Mouse (Mus musculus): Measurements from ENCODE around the gene Ip6k1. TPM values are rescaled to one million over a fixed set of nuclear protein-coding genes. Genes with fewer than 3 reads are reported as not detected.

The Ip6k1 gene
- polyA plus RNA-seq, 1 experiment from 2014 or later, result 52.0 TPM

DNA sequence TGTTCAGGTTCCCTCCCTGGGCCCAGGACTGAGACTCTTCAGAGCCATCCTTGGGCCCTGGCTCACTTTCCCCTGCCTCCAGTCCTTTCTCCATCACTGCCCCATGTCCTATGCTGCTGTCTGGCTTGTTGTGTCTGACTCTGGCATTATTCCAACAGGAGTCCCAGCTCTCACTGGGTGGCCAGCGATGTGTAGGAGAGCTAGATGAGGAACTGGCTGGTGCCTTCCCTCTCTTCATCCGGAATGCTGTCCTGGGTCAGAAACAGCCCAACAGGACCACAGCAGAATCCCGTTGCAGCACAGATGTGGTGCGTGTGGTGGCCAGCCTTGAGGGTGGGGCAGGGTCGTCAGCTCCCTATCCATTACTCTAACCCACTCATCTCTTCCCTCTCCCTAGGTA is 32.0 kb upstream of the Ip6k1 start:
- Histone ChIP-seq H3K9me3 (ENCODE audit: low read length) (no peaks in the 10 kb centered on the region), H3K4me2 (replicated peaks; ENCODE audit: low read depth, low read length) (no peak overlapping the region), H3K4me3 (ENCODE audit: low read depth, low read length) (no peak overlapping the region), H3K27me3 (replicated peaks; ENCODE audit: insufficient read depth, low read length) (no peaks in the 10 kb centered on the region), H3K9ac (replicated peaks; ENCODE audit: low read depth) (no peak overlapping the region), H3K4me1 (ENCODE audit: insufficient read depth, low read depth, low read length) (peaks cover 5% of the 10 kb centered on the region; the same call in 1 of the 2 replicates), H3K27ac (ENCODE audit: low read length) (no peak overlapping the region), H3K36me3 (ENCODE audit: insufficient read depth, low read length) (no peaks in the 10 kb centered on the region)
- 72% methylated on average over 5 of the region's 5 CpGs for WGBS
- TF ChIP-seq EP300 (IDR thresholded peaks at IDR 0.05) (no peak), CTCF (IDR thresholded peaks at IDR 0.05) (no peak)
- DNase-seq (ENCODE audit: low spot score), result no peak
- ATAC-seq, result no peak

DNA sequence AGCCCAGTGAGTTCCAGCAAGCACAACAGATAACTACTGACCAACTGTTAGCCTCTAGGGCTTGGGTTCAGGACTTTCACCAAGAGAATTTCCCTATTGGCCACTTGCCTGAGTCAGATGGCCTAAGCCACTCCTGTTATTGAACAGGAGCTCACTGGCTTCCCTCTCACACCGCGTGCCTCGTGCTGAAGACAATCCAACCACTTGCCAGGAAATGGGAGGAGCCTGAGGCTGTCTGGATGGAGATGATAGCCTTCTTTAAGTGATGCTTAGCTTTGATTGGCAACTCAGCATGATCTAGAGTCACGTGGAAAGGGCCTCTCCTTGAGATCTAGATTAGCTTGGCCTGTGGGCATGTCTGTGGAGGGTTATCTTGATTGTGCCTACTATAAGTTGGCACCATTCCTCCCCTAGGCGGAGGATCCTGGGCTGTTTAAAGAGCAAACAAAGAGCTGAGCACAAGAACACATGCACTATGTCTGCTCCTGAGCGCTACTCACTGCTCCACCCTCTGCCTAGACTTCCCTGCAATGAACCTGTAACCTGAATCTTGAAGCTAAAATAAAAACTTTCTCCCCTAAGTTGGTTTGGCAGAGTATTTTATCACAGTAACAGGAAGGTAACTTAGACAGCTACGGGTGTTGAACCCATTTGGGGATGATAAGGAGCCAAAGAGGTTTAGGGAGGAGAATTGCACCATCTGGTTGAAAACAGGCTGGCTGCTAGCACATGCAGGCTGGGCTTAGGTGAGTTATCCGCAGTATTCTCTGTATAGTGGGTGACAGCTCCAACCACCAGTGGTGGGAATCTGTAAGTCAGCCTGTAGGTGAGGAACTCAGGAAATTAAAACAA is 30.4 kb upstream of the Ip6k1 start:
- Histone ChIP-seq H3K27me3 (replicated peaks; ENCODE audit: insufficient read depth, low read length) (no peaks in the 10 kb centered on the region), H3K36me3 (ENCODE audit: insufficient read depth, low read length) (no peaks in the 10 kb centered on the region), H3K4me1 (ENCODE audit: insufficient read depth, low read depth, low read length) (peaks cover 11% of the 10 kb centered on the region; the same call in 1 of the 2 replicates), H3K9me3 (ENCODE audit: low read length) (no peaks in the 10 kb centered on the region), H3K27ac (ENCODE audit: low read length) (no peak overlapping the region), H3K4me2 (replicated peaks; ENCODE audit: low read depth, low read length) (no peak overlapping the region), H3K9ac (replicated peaks; ENCODE audit: low read depth) (no peak overlapping the region), H3K4me3 (ENCODE audit: low read depth, low read length) (no peak overlapping the region)
- no peak for TF ChIP-seq CTCF (IDR thresholded peaks at IDR 0.05)
- no peak for TF ChIP-seq EP300 (IDR thresholded peaks at IDR 0.05)
- ATAC-seq (peak; percentile 60), DNase-seq (ENCODE audit: low spot score) (peak; percentile 43)
- 46% methylated on average over 8 of the region's 8 CpGs for WGBS

DNA sequence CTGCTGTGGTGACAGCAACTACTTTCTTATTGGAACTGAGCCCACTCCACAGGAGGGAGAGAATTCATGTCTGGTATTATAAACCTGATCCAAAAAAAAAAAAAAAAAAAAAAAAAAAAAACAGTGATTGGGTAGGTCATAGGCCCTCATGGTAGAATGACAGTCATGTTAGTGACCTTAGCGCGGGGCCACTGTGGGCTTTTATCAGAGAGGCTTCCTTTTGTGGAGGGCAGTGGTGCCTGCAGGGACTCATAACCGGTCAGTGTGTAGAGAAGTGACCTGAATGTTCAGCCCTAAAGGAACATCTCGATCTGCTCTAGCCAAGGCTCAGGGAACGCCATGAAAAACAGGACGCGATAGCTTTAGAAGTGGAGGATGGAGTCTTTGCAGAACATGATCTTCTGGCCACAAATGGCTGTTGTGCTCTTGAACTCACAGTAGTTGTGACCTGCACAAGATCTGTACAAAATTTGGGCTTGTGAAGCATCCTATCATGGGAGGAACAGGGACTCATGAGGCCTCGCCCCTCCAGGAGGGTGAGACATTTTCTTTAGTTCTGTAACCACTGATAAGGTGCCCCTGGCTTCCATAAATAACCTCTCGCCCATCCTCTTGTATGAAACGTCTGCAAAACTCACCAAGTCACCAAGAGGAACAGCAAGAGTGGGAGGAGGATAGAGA is 27.7 kb upstream of the Ip6k1 start:
- H3K36me3 ChIP-seq (ENCODE audit: insufficient read depth, low read length), result 0 out of 2 replicates have a peak, but pooled peaks cover 7% of the 10 kb centered on the region
- H3K4me3 ChIP-seq (ENCODE audit: low read depth, low read length), result no peak overlapping the region
- 72% methylated on average over 10 of the region's 10 CpGs for WGBS
- DNase-seq (ENCODE audit: low spot score) (no peak), ATAC-seq (no peak)
- peak overlapping the region; percentile 78 for H3K27ac ChIP-seq (ENCODE audit: low read length)
- peak overlapping the region; percentile 60; the same call in 1 of the 2 replicates for H3K4me2 ChIP-seq (replicated peaks; ENCODE audit: low read depth, low read length)
- no peaks in the 10 kb centered on the region for H3K9me3 ChIP-seq (ENCODE audit: low read length)
- no peak for TF ChIP-seq CTCF (IDR thresholded peaks at IDR 0.05)
- H3K4me1 ChIP-seq (ENCODE audit: insufficient read depth, low read depth, low read length), result peaks cover 11% of the 10 kb centered on the region; the same call in 1 of the 2 replicates
- no peaks in the 10 kb centered on the region for H3K27me3 ChIP-seq (replicated peaks; ENCODE audit: insufficient read depth, low read length)
- no peak overlapping the region for H3K9ac ChIP-seq (replicated peaks; ENCODE audit: low read depth)

DNA sequence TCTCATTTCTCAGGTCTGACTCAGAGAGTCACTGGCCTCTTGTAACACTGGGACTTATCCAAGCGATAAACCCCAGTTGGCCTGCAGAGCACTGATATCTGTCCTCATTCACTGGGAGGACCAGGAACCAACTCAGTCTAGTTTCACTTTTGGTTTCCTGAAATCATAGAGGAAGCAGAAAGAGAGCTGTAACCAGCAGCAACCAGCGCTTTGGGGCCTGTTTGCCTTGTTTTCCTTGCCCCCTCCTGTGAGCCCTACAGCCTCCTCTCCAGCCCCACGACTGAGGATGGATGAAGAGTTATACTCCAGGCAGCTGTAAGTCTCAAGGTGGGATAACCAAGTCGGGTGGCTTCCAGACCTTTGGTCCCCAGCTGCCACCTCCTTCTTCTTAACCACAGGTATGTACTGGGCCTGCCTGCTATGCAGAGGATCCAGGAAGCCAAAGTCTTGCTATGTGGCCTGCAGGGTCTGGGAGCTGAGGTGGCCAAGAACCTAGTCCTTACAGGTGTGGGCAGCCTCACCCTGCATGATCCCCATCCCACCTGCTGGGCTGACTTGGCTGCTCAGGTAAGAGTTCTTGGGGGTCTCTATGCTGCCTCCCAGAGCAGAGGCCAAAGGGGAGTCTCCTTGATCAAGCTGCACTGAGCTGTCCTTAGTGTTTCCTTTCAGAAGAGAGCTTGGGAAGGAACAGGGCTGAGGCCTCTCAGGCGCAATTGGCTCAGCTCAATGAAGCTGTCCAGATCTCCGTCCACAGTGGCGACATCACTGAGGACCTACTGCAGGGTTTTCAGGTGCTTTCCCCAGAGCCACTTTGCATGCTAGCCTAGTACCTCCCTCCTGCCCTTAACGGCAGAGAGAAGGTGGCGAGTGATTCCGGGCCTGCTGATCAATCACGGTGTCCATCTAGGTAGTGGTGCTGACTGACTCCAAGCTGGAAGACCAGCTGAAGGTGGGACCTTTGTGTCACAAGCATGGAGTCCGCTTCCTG is 26.6 kb upstream of the Ip6k1 start, which contains the start of gene Uba7:
Gene Uba7 (plus strand): TSS at position 107 of the 988 bp plus-strand sequence.
- 57% methylated on average over 12 of the region's 12 CpGs for WGBS
- H3K27ac ChIP-seq (ENCODE audit: low read length), result peak within 1 kb of the TSS; percentile 78
- H3K4me3 ChIP-seq (ENCODE audit: low read depth, low read length), result peak within 1 kb of the TSS; percentile 14
- H3K4me1 ChIP-seq (ENCODE audit: insufficient read depth, low read depth, low read length), result peaks cover 11% of the 10 kb centered on the region; the same call in 1 of the 2 replicates
- 0 out of 2 replicates have a peak, but pooled peaks cover 12% of the 10 kb centered on the region for H3K36me3 ChIP-seq (ENCODE audit: insufficient read depth, low read length)
- ATAC-seq (peak; percentile 73), DNase-seq (ENCODE audit: low spot score) (peak; percentile 84)
- peak within 1 kb of the TSS; percentile 36 for H3K9ac ChIP-seq (replicated peaks; ENCODE audit: low read depth)
- H3K27me3 ChIP-seq (replicated peaks; ENCODE audit: insufficient read depth, low read length), result no peaks in the 10 kb centered on the region
- no peak for TF ChIP-seq CTCF (IDR thresholded peaks at IDR 0.05)
- no peak for TF ChIP-seq EP300 (IDR thresholded peaks at IDR 0.05)
- no peaks in the 10 kb centered on the region for H3K9me3 ChIP-seq (ENCODE audit: low read length)
- H3K4me2 ChIP-seq (replicated peaks; ENCODE audit: low read depth, low read length), result peak within 1 kb of the TSS; percentile 60

DNA sequence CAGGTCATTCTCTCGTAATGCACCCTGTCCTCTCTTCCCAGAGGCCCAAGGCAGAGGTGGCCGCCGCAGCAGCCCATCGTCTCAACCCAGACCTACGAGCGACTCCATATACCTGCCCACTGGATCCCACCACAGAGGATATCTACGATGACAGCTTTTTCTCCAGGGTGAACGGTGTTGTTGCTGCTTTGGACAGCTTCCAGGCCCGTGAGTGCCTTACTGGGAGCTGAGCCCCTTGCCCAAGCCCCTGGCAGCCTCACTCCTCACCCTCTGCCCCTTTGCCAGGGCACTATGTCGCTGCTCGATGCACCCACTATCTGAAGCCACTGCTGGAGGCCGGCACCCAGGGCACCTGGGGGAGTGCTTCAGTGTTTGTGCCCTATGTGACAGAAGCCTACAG is 23.5 kb upstream of the Ip6k1 start:
- no peak overlapping the region for H3K27ac ChIP-seq (ENCODE audit: low read length)
- 86% methylated on average over 12 of the region's 12 CpGs for WGBS
- 0 out of 2 replicates have a peak, but pooled peaks cover 14% of the 10 kb centered on the region for H3K36me3 ChIP-seq (ENCODE audit: insufficient read depth, low read length)
- no peaks in the 10 kb centered on the region for H3K27me3 ChIP-seq (replicated peaks; ENCODE audit: insufficient read depth, low read length)
- no peak overlapping the region for H3K9ac ChIP-seq (replicated peaks; ENCODE audit: low read depth)
- no peak for TF ChIP-seq CTCF (IDR thresholded peaks at IDR 0.05)
- TF ChIP-seq EP300 (IDR thresholded peaks at IDR 0.05), result no peak
- ATAC-seq (no peak), DNase-seq (ENCODE audit: low spot score) (no peak)
- peaks cover 21% of the 10 kb centered on the region; the same call in 1 of the 2 replicates for H3K4me1 ChIP-seq (ENCODE audit: insufficient read depth, low read depth, low read length)
- no peak overlapping the region for H3K4me2 ChIP-seq (replicated peaks; ENCODE audit: low read depth, low read length)
- H3K4me3 ChIP-seq (ENCODE audit: low read depth, low read length), result no peak overlapping the region
- H3K9me3 ChIP-seq (ENCODE audit: low read length), result no peaks in the 10 kb centered on the region
